Mouse (Mus musculus): ENCODE results near the gene 4933402N03Rik.

GRCm38 (mm10) chr7:131130021-131130420, 16.1 kb downstream of the 4933402N03Rik start:
- TF ChIP-seq CTCF (IDR thresholded peaks at IDR 0.05; ENCODE audit: control insufficient read depth, insufficient read depth, low read length) (no peak), POLR2A (IDR thresholded peaks at IDR 0.05; ENCODE audit: borderline replicate concordance, control insufficient read depth, low read depth, low read length) (no peak)

Measured in bone marrow, adult 2 months (tissue).